Mouse (Mus musculus) spleen, postnatal 10 days (tissue): ENCODE measurements around the gene Nsun4.

ENCODE experiments used
- DNase-seq, 2 experiments: peaks; one replicate each; pipeline ENCODE4 v3.0.0; 2021 to 2022; ENCODE audit warnings: low spot score in 2 of 2

Nsun4 gene

DNA sequence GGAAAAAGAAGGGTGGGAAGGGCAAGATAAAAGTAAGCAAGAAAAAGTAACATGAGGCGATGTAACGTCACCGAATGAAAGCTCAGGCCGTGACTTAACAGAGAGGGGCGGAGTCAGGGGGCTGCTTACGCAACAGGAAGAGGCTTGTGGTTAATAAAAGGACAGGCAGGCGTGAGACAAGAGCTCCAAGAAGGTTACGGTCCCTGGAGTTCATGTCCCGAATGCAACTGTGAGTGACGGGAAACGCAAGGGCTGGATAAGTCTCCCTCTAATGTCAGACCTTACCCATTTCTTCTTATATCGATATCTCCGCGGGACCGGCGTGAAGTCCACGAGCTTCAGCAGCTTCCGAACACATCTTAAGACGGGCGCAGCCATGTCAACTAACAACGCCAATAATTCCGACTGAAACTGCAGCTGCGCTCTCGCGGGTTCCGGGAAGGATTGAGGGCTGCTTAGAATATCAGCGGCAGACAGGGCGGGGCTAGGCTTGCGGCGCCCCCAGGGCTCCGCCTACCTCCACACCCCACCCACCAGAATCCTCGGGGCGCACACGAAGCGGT is at the start of gene Nsun4:
Gene Nsun4, minus strand, starts transcription at position 478 of the 563 bp plus-strand sequence.
- DNase-seq: peak; percentile 80 to 89

DNA sequence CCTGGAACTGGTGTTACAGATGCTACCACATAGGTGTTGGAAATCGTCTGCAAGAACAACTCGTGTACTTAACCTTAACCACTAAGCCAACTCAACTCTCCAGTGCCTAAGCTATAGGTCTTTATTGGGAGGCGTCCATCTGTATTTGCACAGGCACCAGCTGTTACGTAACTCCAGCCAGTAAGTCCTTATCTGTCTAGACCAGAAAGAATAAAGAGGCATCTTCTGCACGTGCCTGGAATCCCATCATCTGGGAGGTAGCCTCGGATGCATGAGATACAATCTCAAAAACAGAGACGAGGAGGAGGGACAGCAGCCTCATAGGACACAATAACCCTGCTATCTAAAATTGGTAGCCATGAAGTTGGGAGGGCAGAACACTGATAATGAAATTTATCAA is 47.3 kb upstream of the Nsun4 start:
- no peak for DNase-seq

DNA sequence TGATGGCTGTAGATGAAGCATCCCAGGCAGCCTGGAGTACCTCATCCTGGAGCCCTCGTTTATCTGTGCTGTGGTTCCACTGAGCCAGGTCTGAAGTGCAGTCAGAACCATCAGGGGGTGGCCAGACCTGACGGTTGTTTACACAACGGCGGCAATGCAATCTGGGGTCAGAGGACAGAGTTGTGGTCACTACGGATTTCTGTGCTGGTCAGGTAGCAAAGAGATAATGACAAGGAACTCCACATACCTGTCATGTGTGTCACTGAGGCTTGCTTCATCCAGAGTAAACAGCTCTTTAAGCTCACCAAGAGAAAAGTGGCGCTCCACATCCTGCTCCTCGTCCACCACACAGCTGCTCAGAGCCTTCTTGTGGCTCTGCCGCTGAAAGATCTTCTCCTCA is 43.5 kb upstream of the Nsun4 start:
- no peak for DNase-seq

DNA sequence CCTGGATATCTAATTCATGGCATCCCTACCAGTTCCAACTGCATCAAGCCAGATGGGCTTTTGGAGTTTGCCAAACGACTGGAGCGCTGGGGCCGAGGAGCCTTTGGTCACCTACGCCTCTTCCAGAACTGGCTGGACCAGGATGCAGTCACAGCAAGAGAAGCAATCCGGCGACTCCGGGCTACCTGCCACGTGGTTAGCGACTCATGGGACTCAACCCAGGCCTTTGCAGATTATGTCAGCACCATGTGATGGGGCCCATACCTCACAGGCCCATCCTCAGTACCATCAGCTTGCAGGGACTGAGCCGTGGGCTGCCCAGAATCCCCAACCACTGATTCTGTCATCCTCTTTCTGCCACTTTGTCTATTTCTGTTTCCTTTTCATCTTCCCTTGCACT is 42.6 kb upstream of the Nsun4 start:
- no peak for DNase-seq

DNA sequence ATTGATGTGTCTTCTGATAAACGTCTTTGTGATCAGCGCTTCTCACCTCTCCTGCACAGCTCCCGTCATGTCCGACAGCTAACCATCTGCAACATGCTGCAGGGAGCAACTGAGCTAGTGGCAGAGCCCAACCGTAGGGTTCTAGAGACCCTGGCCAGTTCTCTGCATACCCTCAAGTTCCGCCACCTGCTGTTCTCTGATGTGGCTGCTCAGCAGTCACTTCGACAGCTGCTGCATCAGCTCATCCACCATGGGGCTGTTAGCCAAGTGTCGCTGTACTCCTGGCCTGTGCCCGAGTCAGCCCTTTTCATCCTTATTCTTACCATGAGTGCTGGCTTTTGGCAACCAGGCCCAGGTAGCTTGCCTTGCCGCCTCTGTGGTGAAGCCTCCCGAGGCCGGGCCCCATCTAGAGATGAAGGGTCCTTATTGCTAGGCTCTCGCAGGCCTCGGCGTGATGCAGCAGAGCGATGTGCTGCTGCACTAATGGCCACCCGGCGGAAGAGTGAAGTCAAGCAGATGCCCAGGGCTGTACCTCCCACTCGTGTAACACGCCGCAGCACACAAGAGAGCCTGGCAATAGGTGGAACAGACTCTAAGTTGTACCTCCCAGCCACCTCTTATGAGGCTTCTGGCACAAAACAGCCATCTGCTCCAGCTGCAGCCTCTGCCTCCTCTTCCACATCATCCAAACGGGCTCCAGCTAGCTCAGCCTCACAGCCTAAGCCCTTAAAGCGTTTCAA is 35.0 kb upstream of the Nsun4 start:
- DNase-seq: no peak

DNA sequence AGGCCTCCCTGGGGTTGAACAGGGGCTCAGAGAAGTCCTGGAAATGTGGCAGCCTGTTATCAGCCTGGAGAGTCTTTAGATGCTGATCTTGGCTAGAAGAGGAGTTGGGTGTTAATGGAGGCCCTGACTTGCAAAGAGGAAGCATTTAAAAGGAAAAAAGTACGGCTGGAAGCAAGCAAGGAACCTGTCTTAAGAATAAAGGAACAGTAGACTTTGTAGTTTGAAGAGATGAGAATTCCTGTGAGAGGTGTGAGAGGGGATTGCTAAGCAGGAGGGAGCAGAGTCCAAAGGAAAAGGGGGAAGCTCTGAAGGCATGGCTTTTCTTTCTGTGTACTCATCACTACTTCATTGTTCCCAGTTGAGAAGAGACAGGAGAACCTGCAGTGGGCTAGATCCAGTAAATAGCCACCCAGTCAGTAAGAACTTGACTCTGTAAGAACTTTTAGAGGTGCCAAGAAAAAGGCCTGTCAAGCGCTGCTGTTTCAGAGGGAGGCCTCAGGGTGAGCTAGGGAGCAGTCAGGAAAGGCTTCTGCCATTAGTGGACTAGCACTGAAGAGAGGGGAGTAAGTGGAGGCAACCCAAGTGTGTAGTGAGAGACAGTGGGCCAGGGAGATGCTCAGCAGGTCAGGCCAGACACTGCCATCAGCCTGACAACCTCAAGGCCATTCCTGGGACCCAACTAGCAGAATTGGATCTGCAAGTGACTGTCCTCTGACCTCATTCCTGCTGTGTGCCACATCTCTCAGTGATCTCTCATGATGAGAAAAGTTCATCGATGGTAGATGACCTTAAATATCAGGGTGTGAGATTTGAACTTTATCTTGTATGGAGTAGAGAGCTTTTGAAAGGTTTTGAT is 23.8 kb upstream of the Nsun4 start:
- DNase-seq: peak in 1 of 2 experiments; percentile 11

DNA sequence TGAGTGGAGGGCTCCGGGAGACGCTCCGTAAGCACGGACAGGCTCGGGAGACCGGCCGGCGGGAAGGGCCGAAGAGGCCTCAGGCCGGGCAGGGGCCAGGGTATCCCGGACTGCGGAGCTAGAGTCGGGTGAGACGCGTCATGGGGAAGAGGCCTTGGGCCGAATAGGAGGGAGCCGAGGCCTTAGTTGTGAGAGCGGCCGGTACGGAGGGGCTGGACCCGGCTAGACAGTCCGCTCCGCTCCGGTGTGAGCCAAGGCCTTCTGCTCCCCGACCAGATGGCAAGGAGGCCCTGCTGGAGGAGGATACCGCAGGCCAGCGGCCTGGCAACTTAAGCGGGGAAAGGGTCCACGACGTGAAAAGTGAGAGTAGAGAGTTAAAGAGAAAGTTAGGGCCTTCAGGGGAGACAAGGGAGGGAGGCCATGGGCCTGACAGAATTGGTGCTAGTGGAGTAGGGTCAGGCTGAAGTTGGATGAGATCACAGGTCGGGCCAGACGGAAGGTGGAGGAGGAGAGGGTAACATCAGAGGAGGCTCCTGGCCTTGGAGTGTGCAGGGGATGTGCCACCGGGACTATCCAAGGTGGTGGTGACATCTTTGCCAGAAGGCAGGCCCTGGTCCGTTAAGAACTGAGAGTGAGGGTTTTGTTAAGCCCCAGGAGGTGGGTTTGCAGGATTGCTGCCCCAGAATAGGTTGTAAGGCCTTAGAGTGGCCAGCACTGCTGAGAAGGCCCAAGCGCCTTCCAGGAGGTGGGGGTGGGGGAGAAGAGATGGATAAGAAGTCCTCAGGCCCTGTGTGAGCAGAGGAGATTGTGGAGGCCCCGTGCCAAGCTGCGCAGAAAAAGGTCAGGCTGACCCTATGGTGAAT is 22.9 kb upstream of the Nsun4 start:
- peak; percentile 62 to 81 for DNase-seq

DNA sequence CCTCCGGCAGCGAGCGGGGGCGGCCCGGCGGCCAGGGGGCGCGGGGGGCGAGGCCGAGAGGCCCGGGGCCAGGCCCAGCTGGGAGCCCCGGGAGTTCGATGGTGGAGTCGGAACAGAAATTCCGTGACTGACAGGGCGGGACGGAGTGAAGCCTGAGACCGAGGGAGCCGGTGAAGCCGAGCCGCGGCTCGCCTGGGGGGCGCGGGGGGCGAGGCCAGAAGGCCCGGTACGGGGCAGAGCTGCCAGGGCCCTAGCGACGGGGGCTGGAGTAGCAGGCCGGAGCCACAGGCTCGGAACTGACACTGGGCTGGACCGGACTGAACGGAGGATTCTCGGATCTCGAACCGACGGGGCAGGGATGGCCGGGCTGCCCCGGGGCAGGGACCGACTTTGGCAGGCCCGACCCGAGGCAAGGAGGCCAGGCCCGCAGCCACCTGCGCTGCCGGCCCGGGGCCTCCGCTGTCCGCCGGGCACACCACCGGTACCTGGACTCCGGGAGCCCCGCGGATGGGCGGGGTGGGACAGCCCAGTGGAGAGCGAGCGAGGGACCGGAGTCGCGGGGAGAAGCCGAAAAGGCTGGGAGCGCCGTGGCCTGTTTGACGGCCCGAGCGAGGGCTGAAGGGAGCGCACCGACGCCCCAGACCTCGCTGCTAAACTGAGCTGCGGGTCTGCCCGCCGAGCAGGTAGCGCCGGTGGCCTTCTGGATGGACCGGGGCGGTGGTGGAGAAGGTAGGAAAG is 22.1 kb upstream of the Nsun4 start:
- peak; percentile 83 to 86 for DNase-seq

DNA sequence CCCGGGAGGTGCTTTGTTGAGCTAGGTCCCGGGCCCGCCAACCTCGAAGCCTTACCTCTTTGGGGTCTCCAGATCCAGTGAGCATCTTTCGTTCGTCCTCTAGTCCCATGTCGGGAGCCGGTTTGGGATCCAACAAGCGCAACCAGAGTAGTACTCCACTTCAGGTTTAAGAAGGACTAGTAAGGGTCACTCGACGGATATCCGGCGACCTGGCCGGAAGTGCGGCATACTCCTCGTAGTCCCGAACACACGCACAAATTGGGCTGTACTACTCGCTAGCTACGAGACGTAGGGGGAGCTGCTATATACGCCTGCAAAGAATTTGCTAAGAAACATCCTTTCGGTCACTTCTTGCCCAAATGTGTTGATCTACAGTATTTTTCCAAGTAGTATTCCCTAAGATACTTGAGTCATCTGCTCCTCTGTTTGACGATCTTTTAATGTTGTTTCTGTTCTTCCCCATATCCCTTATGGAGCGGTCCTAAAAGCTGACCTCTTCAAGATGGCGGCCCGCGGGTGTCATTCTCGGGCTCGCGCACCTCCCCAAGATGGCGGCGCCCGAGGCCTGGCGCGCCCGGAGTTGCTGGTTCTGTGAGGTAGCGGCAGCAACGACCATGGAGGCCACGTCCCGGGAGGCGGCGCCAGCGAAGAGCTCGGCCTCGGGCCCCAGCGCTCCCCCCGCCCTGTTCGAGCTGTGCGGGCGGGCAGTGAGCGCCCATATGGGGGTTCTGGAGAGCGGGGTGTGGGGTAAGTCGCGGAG is 21.4 kb upstream of the Nsun4 start, which contains the start of the genes Uqcrh and Lrrc41:
Gene Uqcrh, minus strand, starts transcription at position 211 of the 760 bp plus-strand sequence.
Gene Lrrc41, plus strand, starts transcription at position 409 of the 760 bp plus-strand sequence.
- peak; percentile 95 to 96 for DNase-seq

DNA sequence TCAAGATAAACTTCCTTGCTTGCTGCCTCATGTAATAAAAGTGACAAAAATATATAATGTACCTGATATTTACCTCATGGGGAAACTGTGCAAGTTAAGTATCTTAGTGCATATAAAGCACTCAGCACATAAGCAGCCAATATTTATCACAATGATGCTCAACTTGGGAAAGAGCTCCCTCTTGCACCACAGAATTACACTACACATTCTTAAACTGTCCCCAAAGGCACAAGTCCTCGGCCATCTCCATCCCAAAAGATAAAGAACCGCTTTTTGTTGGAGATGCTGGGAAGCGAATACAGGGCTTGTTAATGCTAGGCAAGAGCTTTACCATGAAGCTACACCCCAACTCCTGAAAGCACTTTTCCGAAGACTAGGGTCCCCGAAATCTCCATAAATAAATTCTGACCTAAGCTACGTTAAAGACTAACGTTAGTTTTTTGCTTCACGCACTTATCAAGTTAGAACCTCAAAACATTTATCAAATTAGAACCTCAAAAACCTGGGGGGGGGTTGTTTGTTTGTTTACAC is 20.5 kb upstream of the Nsun4 start:
- DNase-seq: peak in 1 of 2 experiments; percentile 26

DNA sequence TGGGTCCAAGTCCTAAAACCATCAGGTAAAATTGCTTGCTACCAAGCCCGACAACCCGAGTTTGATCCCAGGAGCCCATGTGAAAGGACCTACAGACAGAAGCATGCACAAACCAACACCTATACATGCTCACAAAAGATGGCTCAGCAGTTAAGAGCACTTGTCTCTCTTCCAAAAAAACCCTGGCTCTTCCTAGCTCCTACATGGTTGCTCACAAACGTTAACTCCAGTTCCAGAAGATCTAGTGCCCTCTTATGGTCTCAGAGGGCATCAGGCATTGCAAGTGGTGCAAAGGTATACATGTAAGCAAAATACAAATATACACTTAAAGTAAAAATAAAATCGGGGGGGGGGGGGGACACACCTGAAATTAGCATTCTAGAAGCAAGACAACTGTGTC is 19.5 kb upstream of the Nsun4 start:
- DNase-seq: no peak

DNA sequence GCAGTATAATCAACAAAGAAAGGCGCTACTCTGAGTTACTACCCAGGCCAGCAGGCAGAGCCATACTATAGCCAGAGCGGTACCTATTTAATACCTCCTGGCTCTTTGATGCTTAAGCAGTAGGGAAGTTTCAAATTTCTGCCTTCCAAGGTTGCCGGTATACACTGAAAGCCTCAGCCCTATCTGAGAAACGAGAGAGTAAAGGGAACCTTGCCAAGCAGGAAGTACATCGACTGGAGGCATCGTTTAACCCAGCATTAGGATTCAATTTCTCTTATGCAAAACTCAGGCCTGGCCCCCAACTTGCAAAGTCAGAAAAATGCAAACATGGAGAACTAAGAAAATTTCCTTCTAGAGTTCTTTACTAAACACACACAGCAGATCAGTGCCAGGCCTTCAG is 16.4 kb upstream of the Nsun4 start:
- DNase-seq: no peak

DNA sequence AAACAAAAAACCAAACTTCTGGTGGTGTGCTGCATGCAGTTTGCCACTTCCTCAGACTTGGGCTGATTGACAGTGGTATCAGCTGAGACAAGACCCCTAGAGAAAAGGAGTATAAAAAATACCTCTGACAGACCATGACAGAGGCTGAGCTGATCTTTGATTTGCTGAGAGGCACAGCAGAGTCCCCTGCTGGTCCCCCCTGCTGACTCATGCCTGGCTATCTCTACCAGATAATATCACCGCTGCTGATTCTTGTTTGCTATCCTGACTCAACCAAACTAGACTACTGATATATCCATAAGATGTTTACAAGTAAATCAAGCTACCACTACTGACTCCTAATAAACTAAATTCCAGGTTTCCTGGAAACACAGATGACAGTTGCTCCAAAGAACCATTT is 10.2 kb upstream of the Nsun4 start:
- DNase-seq: no peak

DNA sequence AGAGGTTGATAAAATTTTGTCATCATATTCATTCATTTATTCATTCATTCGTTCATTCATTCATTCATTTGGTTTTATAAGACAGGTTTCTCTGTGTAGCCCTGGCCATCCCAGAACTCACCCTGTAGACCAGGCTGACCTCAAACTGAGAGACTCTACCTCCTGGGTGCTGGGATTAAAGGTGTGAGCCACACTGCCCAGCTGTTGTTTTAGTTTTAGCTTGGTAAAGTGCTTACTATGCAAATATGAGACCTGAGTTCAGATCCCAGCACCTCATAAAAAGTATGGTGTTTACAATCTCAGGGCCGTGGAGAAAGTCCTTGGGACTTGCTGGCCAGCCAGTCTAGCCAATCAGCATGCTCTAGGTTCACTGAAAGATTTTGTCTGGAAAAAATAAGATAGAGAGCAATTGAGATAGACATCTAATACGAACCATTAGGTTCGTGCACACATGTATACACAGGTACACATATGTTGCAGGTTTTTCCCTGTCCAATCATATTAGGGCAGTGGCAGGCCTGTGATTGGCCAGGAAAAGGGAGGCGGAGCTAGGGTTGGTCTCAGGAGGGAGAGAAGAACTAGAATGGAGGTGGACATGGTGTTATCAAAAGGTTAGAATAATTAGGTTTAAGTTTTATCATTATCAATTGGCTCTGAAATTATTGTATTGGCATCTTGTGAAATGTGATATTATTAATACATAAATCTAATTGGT is 5.5 kb upstream of the Nsun4 start:
- DNase-seq: no peak

DNA sequence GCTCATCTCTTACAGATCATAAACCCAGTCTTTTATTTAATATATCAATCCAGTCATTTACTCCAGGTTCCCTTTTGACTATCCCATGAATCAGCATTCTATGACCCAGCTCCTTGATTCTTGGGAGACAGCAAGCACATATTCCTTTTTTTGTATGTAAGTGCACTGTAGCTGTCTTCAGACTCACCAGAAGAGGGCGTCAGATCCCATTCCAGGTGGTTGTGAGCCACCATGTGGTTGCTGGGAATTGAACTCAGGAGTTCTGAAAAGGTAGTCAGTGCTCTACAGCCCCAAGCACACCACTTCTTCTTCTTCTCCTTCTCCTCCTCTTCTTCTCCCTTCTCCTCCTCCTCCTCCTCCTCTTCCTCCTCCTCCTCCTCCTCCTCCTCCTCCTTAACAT is 3.9 kb upstream of the Nsun4 start:
- DNase-seq: no peak

DNA sequence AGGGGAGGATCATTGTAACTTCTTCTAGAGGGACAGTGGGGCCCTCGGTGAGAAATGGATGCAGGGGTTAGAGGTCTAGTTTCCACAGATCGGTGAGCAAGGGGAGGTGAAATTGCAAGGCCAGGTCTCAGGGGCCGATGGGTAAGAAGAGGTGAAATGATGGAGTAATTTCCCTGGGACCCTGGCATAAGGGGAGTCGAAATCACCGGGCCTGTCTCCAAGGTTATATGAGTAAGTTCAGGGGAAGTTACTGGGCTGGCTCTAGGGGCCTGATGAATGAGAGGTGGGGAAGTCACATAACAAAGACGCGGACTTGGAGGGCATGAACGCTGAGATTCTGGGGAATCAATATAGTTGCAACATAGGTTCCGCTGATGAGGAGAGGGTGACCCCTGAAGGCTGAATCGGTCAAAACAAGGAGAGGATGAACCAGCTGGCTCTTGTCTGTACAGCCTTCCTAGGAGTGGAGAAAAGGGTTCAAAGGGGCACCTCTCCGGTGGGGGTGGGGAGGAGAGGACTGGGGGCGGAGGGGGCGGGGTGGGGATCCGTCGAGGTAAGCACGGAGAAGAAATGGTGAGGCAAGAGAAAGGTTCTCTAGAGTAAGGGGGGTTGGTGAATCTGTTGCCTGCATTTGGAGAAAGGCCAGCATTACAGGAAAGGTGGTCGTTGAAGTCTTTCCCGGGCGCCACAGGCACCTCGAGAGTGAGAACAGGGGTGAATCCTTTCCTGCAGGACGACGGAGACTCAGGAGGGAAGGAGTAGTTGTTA is 966 bp downstream of the Nsun4 start:
- peak; percentile 25 to 53 for DNase-seq

DNA sequence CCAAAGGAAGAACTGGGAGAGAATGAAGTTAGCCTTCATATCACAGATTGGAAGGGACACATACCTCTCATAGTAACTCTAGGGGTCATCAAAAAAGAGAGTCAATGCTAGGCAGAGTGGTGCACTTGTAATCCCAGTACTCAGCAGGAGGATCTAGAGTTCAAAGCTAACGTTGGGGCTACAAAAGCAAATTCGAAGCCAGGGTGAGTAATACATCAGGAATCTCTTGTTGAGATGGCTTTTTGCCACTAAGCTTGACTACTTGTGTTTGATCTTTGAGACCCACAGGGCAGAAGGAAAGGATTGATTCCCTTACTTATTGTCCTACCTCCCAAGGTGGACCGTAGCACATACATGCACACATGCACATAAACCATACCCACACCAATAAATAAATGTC is 4.5 kb downstream of the Nsun4 start:
- no peak for DNase-seq

DNA sequence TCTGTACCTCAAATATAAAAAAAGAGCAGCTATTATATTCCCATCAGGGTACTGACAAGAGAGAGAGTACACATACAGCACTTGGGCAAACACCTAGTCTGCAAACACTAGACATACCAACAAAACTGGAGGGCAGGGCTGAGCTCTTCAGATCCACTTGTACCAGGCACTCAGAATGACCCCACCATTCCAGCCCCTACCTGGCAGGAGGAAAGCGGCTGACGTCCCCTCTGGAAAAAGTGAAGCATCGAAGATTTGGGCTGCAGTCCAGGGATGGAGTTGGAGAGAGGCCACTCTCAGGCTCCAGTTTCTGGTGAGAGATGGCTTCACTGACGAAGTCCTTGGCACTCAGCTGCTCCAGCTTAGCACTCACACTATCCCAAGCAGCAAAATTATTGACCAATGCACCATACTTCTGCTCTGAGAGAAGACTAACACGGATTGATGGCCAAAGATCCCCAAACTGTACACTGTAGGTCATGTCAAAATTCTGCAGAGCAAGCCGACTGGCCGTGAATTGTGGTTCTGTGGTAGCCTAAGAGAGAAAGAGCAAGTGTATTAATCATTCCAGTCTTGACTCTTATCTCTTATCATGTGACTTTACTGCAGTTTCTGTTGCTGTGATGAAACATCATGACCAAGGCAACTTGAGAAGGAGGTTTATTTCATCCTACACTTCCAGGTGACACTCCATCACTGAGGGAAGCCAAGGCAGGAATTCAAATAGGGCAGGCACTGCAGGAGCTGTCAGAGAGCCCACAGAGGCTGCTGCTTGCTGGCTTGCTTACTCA is 5.4 kb downstream of the Nsun4 start:
- DNase-seq: no peak
